Mouse (Mus musculus): ENCODE results near the gene Igsf11. TPM values are rescaled to one million over a fixed set of nuclear protein-coding genes. Genes with fewer than 3 reads are reported as not detected.

Igsf11 gene
- total and polyA plus RNA-seq, 3 experiments: 0.05 to 0.19 TPM; not detected in 1

DNA sequence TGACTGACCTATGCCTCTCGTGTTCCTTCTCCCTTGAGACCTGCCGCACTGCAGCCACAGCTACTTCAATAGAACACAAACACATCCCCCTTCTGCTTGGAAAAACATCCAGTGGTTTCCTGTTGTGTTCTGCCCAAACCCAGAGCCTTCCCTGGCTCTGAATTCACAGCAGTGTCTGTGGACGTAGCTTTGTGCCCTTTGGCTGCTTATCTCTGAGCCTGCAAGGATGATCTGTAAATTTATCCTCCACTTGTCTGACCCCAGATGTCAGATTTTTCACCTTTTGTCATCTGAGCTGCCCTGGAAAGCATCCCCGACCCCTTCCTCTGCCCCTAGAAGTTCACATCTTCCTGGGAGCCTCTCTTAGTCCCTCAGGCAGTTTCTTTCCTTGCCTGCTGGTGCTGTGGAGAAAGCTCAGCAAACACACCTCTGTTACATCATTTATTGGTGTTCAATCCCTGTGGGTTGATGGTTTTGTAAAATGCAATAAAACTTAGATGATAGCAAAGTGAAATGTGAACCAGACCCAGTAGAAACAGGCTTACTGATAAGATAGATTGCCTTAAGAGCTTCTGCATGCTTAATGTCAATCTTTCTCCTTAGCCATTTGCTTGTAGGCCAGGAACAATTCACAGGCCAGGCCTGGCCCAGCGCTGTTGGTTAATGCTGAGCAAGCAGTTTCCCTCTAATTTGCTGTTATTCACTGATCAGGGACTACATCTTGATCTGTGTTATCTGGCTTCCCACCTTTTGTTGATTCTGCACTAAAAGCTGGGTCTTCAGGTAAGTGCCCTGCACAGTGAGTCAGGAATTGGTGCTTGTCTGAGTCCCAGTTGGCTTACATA is 51.5 kb downstream of the Igsf11 start:
- no peak for DNase-seq (ENCODE audit: extremely low read depth)

DNA sequence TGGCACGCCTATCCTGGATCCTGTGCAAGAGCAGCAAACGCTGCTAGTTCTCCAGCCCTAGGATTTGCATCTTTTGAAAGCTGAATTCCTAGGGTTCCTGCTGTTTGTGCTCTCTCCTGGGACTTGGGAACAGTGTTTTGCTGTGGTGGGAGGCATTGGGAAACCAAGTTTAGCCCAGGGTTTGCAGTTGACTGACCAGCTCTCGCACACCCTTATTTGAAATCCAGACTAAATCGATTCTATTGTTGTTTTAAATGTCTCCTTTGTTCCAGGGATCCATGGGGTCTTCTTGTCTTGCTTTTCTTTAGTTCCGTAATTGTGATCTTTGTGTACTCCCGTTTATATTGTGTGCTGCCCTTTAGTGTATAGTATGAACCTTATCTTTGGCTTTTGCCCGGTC is 52.6 kb downstream of the Igsf11 start:
- DNase-seq (ENCODE audit: extremely low read depth): no peak
- dilution Hi-C loops (cut with MboI; ENCODE audit: extremely low pct_ligation_motif_present, extremely low pct_unique_long_range_greater_than_20kb, low sequenced_read_pairs): no loop called here
- Histone ChIP-seq H3K4me3 (replicated peaks in 1 of 3; ENCODE audit: low read depth in 2 of 3, low read length in 2 of 3, poor library complexity in 1 of 3) (no peak overlapping the region), H3K9me3 (replicated peaks; ENCODE audit: low read length) (peaks cover 2% of the 10 kb centered on the region), H3K9ac (ENCODE audit: insufficient read depth, low read depth) (no peak overlapping the region), H3K27ac (ENCODE audit: insufficient read depth, low read depth) (no peak overlapping the region), H3K79me2 (replicated peaks; ENCODE audit: control insufficient read depth, extremely low read depth, insufficient read depth, poor library complexity, severe bottlenecking) (no peaks in the 10 kb centered on the region), H3K4me2 (ENCODE audit: insufficient read depth, low read depth, poor library complexity, severe bottlenecking) (no peak overlapping the region), H3K27me3 (replicated peaks) (peaks cover 31% of the 10 kb centered on the region), H3K4me1 (ENCODE audit: control insufficient read depth in 1 of 2, insufficient read depth in 2 of 2) (no peaks in the 10 kb centered on the region), H3K36me3 (replicated peaks in 1 of 2; ENCODE audit: control insufficient read depth in 1 of 2, insufficient read depth in 1 of 2, low read length in 1 of 2) (no peaks in the 10 kb centered on the region)
- TF ChIP-seq CHD1 (IDR thresholded peaks at IDR 0.05; ENCODE audit: low read depth, low read length) (no peak), ZNF384 (IDR thresholded peaks at IDR 0.05; ENCODE audit: low read depth, low read length) (no peak), ETS1 (conservative IDR thresholded peaks at IDR 0.05; ENCODE audit: low read depth, low read length) (no peak), UBTF (IDR thresholded peaks at IDR 0.05; ENCODE audit: low read depth, low read length) (no peak), CTCF (conservative IDR thresholded peaks at IDR 0.05 in 1 of 2, IDR thresholded peaks at IDR 0.05 in 1 of 2; ENCODE audit: low read depth in 2 of 2, low read length in 2 of 2) (no peak), ZMIZ1 (IDR thresholded peaks at IDR 0.05; ENCODE audit: low read depth, low read length) (no peak), ELF1 (IDR thresholded peaks at IDR 0.05; ENCODE audit: low read depth, low read length) (no peak), NELFE (IDR thresholded peaks at IDR 0.05; ENCODE audit: low read depth, low read length) (no peak), ZC3H11A (IDR thresholded peaks at IDR 0.05; ENCODE audit: low read depth, low read length) (no peak), TCF12 (IDR thresholded peaks at IDR 0.05; ENCODE audit: low read depth, low read length) (no peak), USF1 (IDR thresholded peaks at IDR 0.05; ENCODE audit: low read depth, low read length) (no peak), HCFC1 (IDR thresholded peaks at IDR 0.05; ENCODE audit: low read depth, low read length) (no peak), CHD2 (IDR thresholded peaks at IDR 0.05; ENCODE audit: low read length) (no peak), NRF1 (IDR thresholded peaks at IDR 0.05; ENCODE audit: low read depth, low read length) (no peak)
- in situ Hi-C loops (cut with MboI; ENCODE audit: low pct_ligation_motif_present, low pct_unique_long_range_greater_than_20kb, low sequenced_read_pairs): no loop called here

More for the DNA sequence above, 51.5 kb downstream of the Igsf11 start:
- Histone ChIP-seq H3K79me2 (replicated peaks; ENCODE audit: control insufficient read depth, extremely low read depth, insufficient read depth, poor library complexity, severe bottlenecking) (no peaks in the 10 kb centered on the region), H3K4me2 (ENCODE audit: insufficient read depth, low read depth, poor library complexity, severe bottlenecking) (no peak overlapping the region), H3K4me1 (ENCODE audit: control insufficient read depth in 1 of 2, insufficient read depth in 2 of 2) (no peaks in the 10 kb centered on the region), H3K4me3 (replicated peaks in 1 of 3; ENCODE audit: low read depth in 2 of 3, low read length in 2 of 3, poor library complexity in 1 of 3) (no peak overlapping the region), H3K9ac (ENCODE audit: insufficient read depth, low read depth) (no peak overlapping the region), H3K36me3 (replicated peaks in 1 of 2; ENCODE audit: control insufficient read depth in 1 of 2, insufficient read depth in 1 of 2, low read length in 1 of 2) (no peaks in the 10 kb centered on the region), H3K27me3 (replicated peaks) (peaks cover 35% of the 10 kb centered on the region), H3K9me3 (replicated peaks; ENCODE audit: low read length) (peaks cover 2% of the 10 kb centered on the region), H3K27ac (ENCODE audit: insufficient read depth, low read depth) (no peak overlapping the region)
- in situ Hi-C loops (cut with MboI; ENCODE audit: low pct_ligation_motif_present, low pct_unique_long_range_greater_than_20kb, low sequenced_read_pairs): no loop called here
- TF ChIP-seq MAFK (IDR thresholded peaks at IDR 0.05; ENCODE audit: insufficient replicate concordance, low read length) (peak; percentile 78), EP300 (IDR thresholded peaks at IDR 0.05; ENCODE audit: low read length) (no peak)
- dilution Hi-C loops (cut with MboI; ENCODE audit: extremely low pct_ligation_motif_present, extremely low pct_unique_long_range_greater_than_20kb, low sequenced_read_pairs): no loop called here

Data from CH12.LX (cell line).